Comparison of ENCODE assay signal across 8 mouse cellular contexts in genomic region chr4:118179467-118180300, GRCm38 (mm10). TPM values are rescaled to one million over a fixed set of nuclear protein-coding genes. Genes with fewer than 3 reads are reported as not detected.
DNase-seq lines count a peak whose midpoint lies in the region; ATAC-seq and TF ChIP-seq lines count a peak whose summit lies in the region.

Kdm4a (minus strand) TSS chr4:118180043.

- TF ChIP-seq CTCF in gastrocnemius, adult 2 months (IDR thresholded peaks at IDR 0.05) = no peak
- TF ChIP-seq CTCF in hindbrain, postnatal 0 days (IDR thresholded peaks at IDR 0.05; ENCODE audit: low read depth) = no peak
- no peak; the same call in 1 of the 2 replicates for TF ChIP-seq CTCF in left cerebral cortex, adult 2 months (IDR thresholded peaks at IDR 0.05)

- H3K4me1 ChIP-seq in hindbrain, postnatal 0 days (ENCODE audit: insufficient read depth, low read length) = peaks cover 4% of the 10 kb centered on the region; the same call in 1 of the 2 replicates

- peak within 1 kb of the TSS; percentile 95 for H3K4me3 ChIP-seq in gastrocnemius, adult 2 months
- H3K4me3 ChIP-seq in hindbrain, postnatal 0 days (ENCODE audit: low read length) = peak within 1 kb of the TSS; percentile 82
- H3K4me3 ChIP-seq in left cerebral cortex, adult 2 months = peak within 1 kb of the TSS; percentile 80

- peak within 1 kb of the TSS; percentile 95 for H3K27ac ChIP-seq in gastrocnemius, adult 2 months
- H3K27ac ChIP-seq in hindbrain, postnatal 0 days = peak within 1 kb of the TSS; percentile 95
- H3K27ac ChIP-seq in left cerebral cortex, adult 2 months = peak within 1 kb of the TSS; percentile 98

- H3K9ac ChIP-seq in hindbrain, postnatal 0 days (replicated peaks; ENCODE audit: low read length) = peak within 1 kb of the TSS; percentile 77

- H3K36me3 ChIP-seq in hindbrain, postnatal 0 days (ENCODE audit: insufficient read depth, low read length) = peaks cover 22% of the 10 kb centered on the region

- no peaks in the 10 kb centered on the region for H3K9me3 ChIP-seq in hindbrain, postnatal 0 days (ENCODE audit: low read length)

- WGBS in hindbrain, postnatal 0 days = under 1% methylated on average over 38 of the region's 38 CpGs

- ATAC-seq in common myeloid progenitor, adult 5-6 weeks (replicated peaks; ENCODE audit: low read depth, poor library complexity, severe bottlenecking) = peak; percentile 95
- ATAC-seq in hindbrain, postnatal 0 days = peak; percentile 100
- peak; percentile 91 for ATAC-seq in megakaryocyte, adult 5-6 weeks (ENCODE audit: poor library complexity, severe bottlenecking)

- peak; percentile 99 for DNase-seq in ZHBTc4 (ENCODE audit: low read depth, low spot score)
- peak; percentile 96 for DNase-seq in gastrocnemius, adult 2 months
- peak; percentile 100 for DNase-seq in hindbrain, postnatal 0 days (ENCODE audit: low spot score)
- peak; percentile 87 to 92 for DNase-seq in left cerebral cortex, adult 2 months (ENCODE audit: extremely low spot score in 1 of 2, low spot score in 2 of 2)
- peak; percentile 93 to 94 for DNase-seq in right cerebral cortex, adult 2 months (ENCODE audit: low spot score in 2 of 2)
- peak; percentile 92 for DNase-seq in urinary bladder, postnatal 14 days (ENCODE audit: low spot score)

- intact Hi-C loops in gastrocnemius, adult 2 months (cut with DNase I) = loop anchor here (10.0 kb wide), 1 partner anchor 85 kb away; no protein-coding TSS in a partner anchor
- intact Hi-C loops in left cerebral cortex, adult 2 months (cut with DNase I) = no loop called here

- no peaks in the 10 kb centered on the region for H3K27me3 ChIP-seq in hindbrain, postnatal 0 days (ENCODE audit: insufficient read depth, low read length)

- H3K4me2 ChIP-seq in hindbrain, postnatal 0 days (ENCODE audit: low read depth, low read length) = peak within 1 kb of the TSS; percentile 61

RNA-seq across cellular contexts. Expression of gene Kdm4a, which starts in this region (rescaled TPM):
- 32.6 and 34.3 TPM in 2 replicates for total RNA-seq in common myeloid progenitor, adult 5-6 weeks (2017)
- total RNA-seq in gastrocnemius, adult 2 months (2021) = 10 to 100 TPM; 18.0 to 34.4 TPM
- total RNA-seq in hindbrain, postnatal 0 days (2014; rRNA removed) = 87.1 and 93.7 TPM in 2 replicates
- 32.5 and 33.6 TPM in 2 replicates for polyA plus RNA-seq in hindbrain, postnatal 0 days (2015; fragmentation: Nextera tagmentation; extraction: Ambion mirVana)
- 10 to 100 TPM; 39.6 to 41.0 TPM for total RNA-seq in left cerebral cortex, adult 2 months (2021)
- 11.0 and 14.2 TPM in 2 replicates for total RNA-seq in megakaryocyte, adult 5-6 weeks (2015)
- 29.1 and 34.3 TPM in 2 replicates for total RNA-seq in megakaryocyte, adult 5-6 weeks (2017)

Comparison
In these comparisons a context has a peak if more than half of its experiments do, and no peak if none do; other contexts are left out.
1. Peak in every context shown above with its lines: DNase-seq, ATAC-seq, H3K4me3 ChIP-seq and H3K27ac ChIP-seq.